Mouse (Mus musculus) kidney, postnatal 0 days (tissue): Measurements from ENCODE around the gene Ripk4. TPM values are rescaled to one million over a fixed set of nuclear protein-coding genes. Genes with fewer than 3 reads are reported as not detected.

ENCODE experiments used
- ATAC-seq: fragments of 200-750 bp; cut with Nextera tagmentation; replicated peaks from 2 replicates; pipeline ENCODE4 v1.8.0; 2017; ENCODE audit warnings: low read depth, moderate number of reproducible peaks, moderate TSS enrichment, moderate library complexity; ENCODE audit not compliant: low FRiP score
- DNase-seq: peaks from one replicate; pipeline ENCODE4 v3.0.0-alpha.2; 2016; ENCODE audit warnings: low spot score
- H3K27ac ChIP-seq: fragments of 300-500 bp; sonication (generic); 2 replicates; pipeline ENCODE4 v1.5.1; 2014; ENCODE audit warnings: mild to moderate bottlenecking
- H3K27me3 ChIP-seq: fragments of 300-500 bp; sonication (generic); 2 replicates; pipeline ENCODE4 v1.6.1; 2014; ENCODE audit warnings: low read length, mixed read lengths; ENCODE audit not compliant: insufficient read depth
- H3K36me3 ChIP-seq: fragments of 300-500 bp; sonication (generic); 2 replicates; pipeline ENCODE4 v1.6.1; 2014; ENCODE audit warnings: low read length, mixed read lengths; ENCODE audit not compliant: insufficient read depth
- H3K4me1 ChIP-seq: fragments of 300-500 bp; sonication (generic); replicated peaks from 2 replicates; pipeline ENCODE4 v1.6.1; 2014; ENCODE audit warnings: antibody characterized with exemption, low read length, mixed read lengths; ENCODE audit not compliant: insufficient read depth
- H3K4me2 ChIP-seq: fragments of 300-500 bp; sonication (generic); 2 replicates; pipeline ENCODE4 v1.6.1; 2014; ENCODE audit warnings: mild to moderate bottlenecking, low read length, moderate library complexity, mixed read lengths
- H3K4me3 ChIP-seq: fragments of 300-500 bp; sonication (generic); replicated peaks from 2 replicates; pipeline ENCODE4 v1.5.1; 2014; ENCODE audit warnings: low read depth, low read length
- H3K9ac ChIP-seq: fragments of 300-500 bp; sonication (generic); 2 replicates; pipeline ENCODE4 v1.6.1; 2014; ENCODE audit warnings: low read depth, low read length
- H3K9me3 ChIP-seq: fragments of 300-500 bp; sonication (generic); replicated peaks from 2 replicates; pipeline ENCODE4 v1.6.1; 2016; ENCODE audit warnings: low read length, inconsistent platforms, mixed read lengths
- CTCF ChIP-seq: IDR thresholded peaks from 2 replicates; pipeline ENCODE4 v1.5.1; 2016; ENCODE audit warnings: antibody characterized with exemption, low read depth, mild to moderate bottlenecking, moderate library complexity
- WGBS: fragments of 180-500 bp; shearing (Covaris S2); extraction: QIAGEN DNeasy Blood & Tissue Kit; methylation state at CpG from one replicate; pipeline ENCODE4 v1.1.7; 2014; 5-methylcytosine and 5-hydroxymethylcytosine counted together
- polyA plus RNA-seq: library from polyadenylated mRNA; unstranded; fragments of >200 nt; fragmentation: Nextera tagmentation; extraction: Ambion mirVana; gene quantifications from 2 replicates; pipeline ENCODE4 v1.2.1, GENCODE M21; 2015

Gene Ripk4
- polyA plus RNA-seq: 9.9 and 10.2 TPM in 2 replicates

DNA sequence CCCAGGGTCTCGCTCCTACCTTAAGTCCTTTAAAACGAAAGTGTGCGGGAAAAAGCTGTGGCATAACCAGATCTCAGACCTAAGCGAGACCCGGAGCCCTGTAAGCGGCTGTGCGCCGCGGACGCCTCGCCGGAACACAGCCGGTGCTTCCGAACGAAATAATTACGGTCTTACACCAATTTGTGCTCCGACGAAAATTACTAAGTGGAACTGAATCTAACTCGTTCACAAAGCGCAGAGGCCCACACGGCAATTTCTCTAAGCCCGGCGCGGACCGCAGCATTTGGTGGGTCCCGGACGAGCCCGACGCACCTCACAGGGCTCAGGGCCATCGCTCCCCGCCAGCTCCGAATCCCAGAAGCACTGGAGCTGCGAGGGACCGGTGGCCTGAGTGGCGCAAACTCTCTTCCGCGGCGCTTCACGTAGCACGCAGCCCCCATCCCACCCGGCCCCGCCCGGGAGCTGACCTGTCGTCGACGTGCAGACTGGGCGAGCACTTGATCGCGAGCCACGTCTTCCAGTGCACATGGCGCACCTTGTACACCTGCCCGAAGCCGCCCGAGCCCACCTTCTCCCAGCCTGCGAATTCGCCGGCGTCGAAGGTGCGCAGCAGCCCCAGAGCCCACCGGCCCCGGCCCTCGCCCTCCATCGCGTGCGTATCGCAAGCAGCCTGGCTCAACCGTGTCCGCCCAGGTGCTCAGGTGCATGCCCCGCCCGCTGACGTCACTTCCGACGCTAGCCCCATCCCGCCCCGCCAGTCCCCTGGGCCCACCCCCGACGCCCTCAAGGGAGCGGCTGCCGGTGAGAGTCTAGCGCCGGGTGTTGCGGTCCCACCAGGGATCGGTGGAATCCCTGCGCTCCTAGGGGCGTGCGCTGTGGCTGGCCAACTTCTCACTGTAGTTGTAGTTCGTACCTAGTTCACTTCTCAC, at the start of gene Ripk4:
Ripk4 (minus strand) TSS at position 727 of the 929 bp plus-strand sequence.
- Histone ChIP-seq H3K4me1 (no peaks in the 10 kb centered on the region), H3K27me3 (peaks cover 15% of the 10 kb centered on the region), H3K4me2 (peak within 1 kb of the TSS; percentile 70), H3K4me3 (peak within 1 kb of the TSS; percentile 46), H3K36me3 (no peaks in the 10 kb centered on the region), H3K9me3 (no peaks in the 10 kb centered on the region), H3K27ac (peak within 1 kb of the TSS; percentile 38; the same call in 1 of the 2 replicates), H3K9ac (peak within 1 kb of the TSS; percentile 58)
- DNase-seq (peak; percentile 26), ATAC-seq (peak; percentile 94)
- TF ChIP-seq CTCF: no peak
- under 1% methylated on average over 88 of the region's 88 CpGs for WGBS

DNA sequence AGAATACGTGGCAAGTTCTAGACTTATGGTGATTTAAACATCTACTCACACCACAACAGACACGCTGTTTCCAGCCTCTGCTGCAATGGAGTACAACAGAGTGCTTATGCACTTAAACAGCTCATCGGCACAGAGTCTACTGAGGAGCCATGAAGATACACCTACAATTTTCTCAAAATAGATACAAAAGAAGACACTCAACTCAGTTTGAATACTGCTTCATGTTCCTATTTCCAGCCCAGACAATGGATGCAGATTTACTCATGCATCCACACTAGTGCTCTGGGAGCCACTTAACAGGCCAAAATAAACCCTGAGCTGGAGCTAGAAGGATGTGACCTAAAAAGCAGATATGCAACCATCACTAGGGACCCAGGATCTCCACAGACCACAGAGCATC, 45.3 kb upstream of the Ripk4 start:
- no peak for ATAC-seq
- Histone ChIP-seq H3K27me3 (no peaks in the 10 kb centered on the region), H3K9ac (no peak overlapping the region), H3K36me3 (peaks cover 68% of the 10 kb centered on the region), H3K4me1 (no peaks in the 10 kb centered on the region), H3K4me3 (no peak overlapping the region), H3K9me3 (no peaks in the 10 kb centered on the region), H3K27ac (no peak overlapping the region), H3K4me2 (no peak overlapping the region)
- no peak for TF ChIP-seq CTCF
- no peak for DNase-seq
- WGBS: 99% methylated on average over 3 of the region's 3 CpGs

DNA sequence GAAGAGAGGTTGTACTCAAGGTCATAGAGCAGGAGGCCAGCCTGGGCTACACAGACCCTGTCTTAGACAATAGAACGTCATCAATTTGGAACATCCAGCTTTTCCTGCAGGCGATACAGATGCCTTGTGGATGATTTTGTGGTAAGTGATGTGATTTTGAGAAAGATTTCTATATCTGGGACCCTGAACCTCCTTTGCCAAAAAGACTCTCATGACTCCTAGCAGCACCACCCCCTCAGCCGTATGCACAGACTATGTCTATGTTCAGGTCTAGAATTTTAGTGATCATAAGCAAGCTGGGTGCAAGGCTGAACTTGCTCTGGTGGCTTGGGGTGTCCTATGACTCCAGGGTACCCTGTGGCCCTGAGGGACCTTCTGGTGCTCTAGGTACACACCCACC, 42.1 kb upstream of the Ripk4 start:
- Histone ChIP-seq H3K4me1 (no peaks in the 10 kb centered on the region), H3K27ac (no peak overlapping the region), H3K27me3 (no peaks in the 10 kb centered on the region), H3K4me2 (no peak overlapping the region), H3K9ac (no peak overlapping the region), H3K9me3 (no peaks in the 10 kb centered on the region), H3K36me3 (peaks cover 50% of the 10 kb centered on the region), H3K4me3 (no peak overlapping the region)
- DNase-seq: no peak
- TF ChIP-seq CTCF: no peak
- no peak for ATAC-seq
- WGBS: 94% methylated on average over 3 of the region's 3 CpGs

DNA sequence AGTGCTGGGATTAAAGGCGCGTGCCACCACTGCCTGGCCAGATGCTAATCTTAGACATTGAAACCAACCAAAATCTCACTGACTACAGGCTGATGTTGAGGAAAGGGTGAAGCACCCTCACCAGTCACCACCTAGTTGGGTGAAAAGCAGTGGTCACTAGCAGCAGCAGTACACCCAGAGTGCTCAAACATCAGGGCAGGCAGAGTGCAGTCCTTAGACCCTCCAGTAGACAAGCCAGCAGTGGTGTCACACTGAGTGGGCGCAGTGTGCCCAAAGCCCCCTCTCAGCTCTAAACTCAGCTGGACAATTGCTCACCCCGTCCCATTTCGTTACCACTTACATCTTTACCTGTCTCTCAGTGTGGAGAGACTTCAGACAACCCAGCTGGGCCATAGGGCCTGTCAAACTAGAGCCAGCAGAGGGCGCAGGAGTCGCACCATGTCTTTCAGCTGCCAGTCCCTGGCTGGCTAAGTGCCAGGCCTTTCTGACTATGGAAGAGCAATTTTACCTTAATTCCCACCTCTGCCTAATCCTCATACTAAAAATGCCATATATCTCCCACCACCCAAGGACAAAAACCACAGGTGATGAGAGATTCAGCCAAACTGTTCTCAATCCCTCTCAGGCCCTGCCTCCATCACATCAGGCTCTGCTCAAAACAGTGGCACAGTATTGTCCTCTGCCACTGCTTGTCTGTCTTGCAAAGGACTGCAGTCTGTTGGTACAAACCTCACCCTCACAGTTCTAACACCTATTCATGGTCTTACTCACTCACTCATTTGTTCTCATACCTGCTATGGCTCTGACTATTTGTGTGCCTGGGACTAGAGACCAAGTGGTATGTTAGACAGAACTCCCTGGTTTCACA, 41.3 kb upstream of the Ripk4 start:
- no peaks in the 10 kb centered on the region for H3K4me1 ChIP-seq
- no peak overlapping the region for H3K4me3 ChIP-seq
- H3K9ac ChIP-seq: no peak overlapping the region
- peak; percentile 76 for DNase-seq
- H3K4me2 ChIP-seq: no peak overlapping the region
- H3K27me3 ChIP-seq: no peaks in the 10 kb centered on the region
- peak; percentile 84 for TF ChIP-seq CTCF
- 78% methylated on average over 7 of the region's 7 CpGs for WGBS
- ATAC-seq: peak; percentile 61; the same call in 1 of the 2 replicates
- no peaks in the 10 kb centered on the region for H3K9me3 ChIP-seq
- H3K36me3 ChIP-seq: peaks cover 49% of the 10 kb centered on the region
- no peak overlapping the region for H3K27ac ChIP-seq

DNA sequence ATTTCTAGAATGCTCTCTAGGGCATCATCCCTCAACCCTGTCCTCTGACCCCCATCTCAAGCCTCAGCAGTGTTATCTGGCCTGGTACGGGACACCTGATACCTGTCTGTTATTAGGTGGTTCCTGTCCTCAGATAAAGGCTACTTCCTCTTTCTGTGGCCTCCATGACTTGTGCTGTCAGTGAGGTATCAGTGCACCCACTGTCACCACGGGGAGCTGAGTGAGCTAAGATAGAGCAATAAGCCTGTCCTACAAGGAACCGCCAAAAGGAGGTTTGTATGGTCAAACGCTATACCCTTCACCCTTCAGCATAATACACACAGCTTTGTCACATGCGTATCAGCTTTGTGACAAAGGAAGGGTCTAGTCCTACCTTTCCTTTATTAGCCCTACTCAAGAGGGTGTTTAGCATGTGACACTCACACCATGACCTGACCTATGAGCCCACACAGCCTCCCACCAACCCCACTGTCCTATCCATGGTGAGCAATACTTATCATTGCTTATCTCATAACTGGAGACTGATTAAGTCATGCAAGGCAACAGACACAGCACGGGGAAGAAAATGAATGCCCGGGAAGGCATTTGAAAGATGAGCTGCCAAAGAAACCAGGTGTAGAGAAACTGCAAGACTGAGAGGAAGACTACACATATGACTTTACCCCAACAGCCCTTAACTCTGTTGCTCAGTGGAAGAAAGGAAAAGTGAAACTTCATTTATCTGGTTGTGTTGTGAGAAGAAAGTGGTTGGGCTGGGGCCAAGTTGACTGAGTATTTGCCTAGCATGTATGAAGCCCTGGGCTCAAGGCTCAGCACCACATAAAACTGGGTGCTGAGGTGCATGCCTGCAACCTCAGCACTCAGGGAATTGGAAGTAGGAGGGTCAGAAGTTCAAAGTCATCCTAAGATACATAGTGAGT, 34.6 kb upstream of the Ripk4 start:
- Histone ChIP-seq H3K4me3 (no peak overlapping the region), H3K4me2 (no peak overlapping the region), H3K4me1 (no peaks in the 10 kb centered on the region), H3K9me3 (no peaks in the 10 kb centered on the region), H3K36me3 (peaks cover 48% of the 10 kb centered on the region), H3K27me3 (no peaks in the 10 kb centered on the region), H3K9ac (no peak overlapping the region), H3K27ac (no peak overlapping the region)
- ATAC-seq (no peak), DNase-seq (no peak)
- no peak for TF ChIP-seq CTCF
- 93% methylated on average over 7 of the region's 7 CpGs for WGBS
